Mouse (Mus musculus) central nervous system, embryonic 11.5 days (tissue): Measurements from ENCODE around the gene Pgs1. TPM values are rescaled to one million over a fixed set of nuclear protein-coding genes. Genes with fewer than 3 reads are reported as not detected.

Source experiments
- polyA plus RNA-seq: library from polyadenylated mRNA; depleted of rRNA; stranded (reverse); fragments of >200 nt; gene quantifications from 2 replicates; pipeline ENCODE4 v1.2.3, GENCODE M21; 2012; rRNA removed

Pgs1 gene
- polyA plus RNA-seq: 34.9 and 35.5 TPM in 2 replicates

DNA sequence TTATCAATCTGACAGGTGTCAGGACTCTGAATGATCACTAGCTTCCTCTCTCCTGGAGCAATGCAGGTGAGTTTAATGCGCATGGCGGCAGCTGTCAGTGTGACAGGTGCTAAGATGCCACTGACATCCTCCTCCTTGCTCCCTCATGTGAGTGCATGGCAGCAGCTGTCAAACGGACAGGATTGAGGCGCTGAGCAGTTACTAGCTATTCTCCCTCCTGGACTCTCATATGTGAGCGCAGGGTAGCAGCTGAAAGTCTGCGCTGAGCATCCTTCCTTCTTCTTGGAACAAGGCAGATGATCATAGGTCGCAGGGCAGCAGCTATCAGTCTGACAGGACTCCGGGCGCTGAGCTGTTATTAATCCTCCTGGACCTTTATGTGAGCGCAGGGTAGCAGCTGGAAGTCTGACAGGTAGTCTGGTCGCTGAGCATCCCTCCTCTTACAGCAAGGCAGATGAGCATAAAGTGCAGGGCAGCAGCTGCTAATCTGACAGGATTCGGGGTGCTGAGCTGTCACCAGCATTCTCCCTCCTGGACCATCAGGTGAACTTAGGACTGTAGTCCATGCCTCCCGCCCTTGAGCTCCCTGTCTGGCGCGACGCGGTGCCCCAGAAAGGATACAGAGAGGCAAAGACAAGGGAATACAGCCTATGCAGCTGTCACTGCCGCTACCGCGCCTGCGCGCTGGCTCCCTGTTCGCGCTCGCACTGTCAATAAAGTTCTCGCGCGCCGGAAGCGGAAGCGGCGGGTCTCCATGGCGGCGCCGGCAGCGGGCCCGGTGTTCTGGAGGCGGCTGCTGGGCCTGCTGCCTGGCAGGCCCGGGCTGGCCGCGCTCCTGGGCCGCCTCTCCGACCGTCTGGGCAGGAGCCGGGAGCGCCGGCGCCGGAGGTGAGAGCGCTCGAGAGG lies at the start of gene Pgs1:
TSS of gene Pgs1 (plus strand) at position 167 of the 906 bp plus-strand sequence.

DNA sequence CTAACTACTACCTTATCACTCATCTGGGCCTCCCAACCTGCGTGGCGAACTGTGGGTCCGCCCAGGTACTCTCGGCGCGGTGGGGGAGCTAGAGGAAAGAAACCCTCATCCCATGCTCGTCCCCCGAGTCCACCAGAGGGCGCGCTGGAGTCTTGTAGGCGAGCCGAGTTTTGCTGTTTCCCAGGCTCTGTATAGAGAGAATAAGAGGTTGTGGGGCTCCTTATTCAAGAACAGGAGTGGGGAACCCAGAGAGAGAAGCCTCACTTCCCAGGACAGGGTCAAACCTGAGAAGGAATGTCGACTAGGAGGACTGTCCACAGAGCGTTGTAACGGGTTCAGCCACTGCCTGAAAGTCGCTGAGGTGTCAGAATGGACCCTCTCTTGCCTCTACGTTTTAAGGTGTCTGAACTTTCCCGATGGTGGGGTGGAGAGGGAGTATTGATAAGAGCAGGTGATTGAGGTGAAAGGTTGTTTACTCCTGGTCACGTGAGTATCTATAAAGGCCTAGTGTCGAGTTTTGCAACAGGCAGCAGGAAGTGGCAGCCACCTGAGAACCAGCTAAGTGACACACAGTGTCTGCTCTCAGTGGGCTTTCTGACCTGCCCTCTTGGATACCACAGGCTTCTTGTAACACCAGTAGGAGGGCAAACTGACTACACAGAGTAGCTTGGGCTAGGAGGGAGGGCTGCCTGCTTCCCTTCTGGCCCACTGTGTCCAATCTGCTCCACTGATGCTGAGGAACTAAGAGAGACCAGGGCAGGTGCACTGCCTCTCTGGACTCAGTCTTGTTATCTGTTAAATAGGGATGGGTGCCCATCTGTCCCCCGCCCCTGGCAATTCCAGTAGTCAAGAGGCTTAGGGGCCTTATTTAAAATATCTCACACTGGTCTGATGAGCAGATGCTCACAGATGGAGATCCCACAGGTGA lies 15.9 kb upstream of the Pgs1 start, which contains the start of gene Socs3:
TSS of gene Socs3 (minus strand) at position 103 of the 928 bp plus-strand sequence.

Other genes starting within 250 kb of the Pgs1 start
- 3.1 and 4.5 TPM in 2 replicates for gene Tmc8, start 204.2 kb upstream of the Pgs1 start, polyA plus RNA-seq
- gene Tmc6, start 204.1 kb upstream of the Pgs1 start, polyA plus RNA-seq: 9.6 and 16.9 TPM in 2 replicates
- 2.9 and 4.2 TPM in 2 replicates for gene 6030468B19Rik, start 188.6 kb upstream of the Pgs1 start, polyA plus RNA-seq
- gene Gm20708, start 176.6 kb upstream of the Pgs1 start, polyA plus RNA-seq: 0.82 and 0.97 TPM in 2 replicates
- 12.5 and 19.0 TPM in 2 replicates for gene Syngr2, start 176.6 kb upstream of the Pgs1 start, polyA plus RNA-seq
- 5.2 and 6.1 TPM in 2 replicates for gene Afmid, start 160.4 kb upstream of the Pgs1 start, polyA plus RNA-seq
- gene Tk1, start 160.2 kb upstream of the Pgs1 start, polyA plus RNA-seq: 98.6 and 112 TPM in 2 replicates
- gene Birc5, start 137.0 kb upstream of the Pgs1 start, polyA plus RNA-seq: 160 and 231 TPM in 2 replicates
- gene Tmem235, start 125.5 kb upstream of the Pgs1 start, polyA plus RNA-seq: 0.05 TPM in 1 of 2 replicates, not detected in the other
- 4.1 and 5.9 TPM in 2 replicates for gene Tha1, start 112.8 kb upstream of the Pgs1 start, polyA plus RNA-seq
- gene Socs3, start 16.2 kb upstream of the Pgs1 start, polyA plus RNA-seq: 8.0 and 9.2 TPM in 2 replicates
- 0.05 TPM in 2 replicates for gene Dnah17, start 144.3 kb downstream of the Pgs1 start, polyA plus RNA-seq